Mouse (Mus musculus): ENCODE measurements around the gene Pgpep1. TPM values are rescaled to one million over a fixed set of nuclear protein-coding genes. Genes with fewer than 3 reads are reported as not detected.

The Pgpep1 gene
- total and polyA plus RNA-seq, 3 experiments: 12.3 to 30.0 (median 22.9) TPM

GRCm38 (mm10) chr8:70699834-70700554, 39.8 kb upstream of the Pgpep1 start:
- Histone ChIP-seq H3K9ac (ENCODE audit: insufficient read depth, low read depth) (peak overlapping the region; percentile 99), H3K4me1 (ENCODE audit: control insufficient read depth in 1 of 2, insufficient read depth in 2 of 2) (peaks cover 8 to 47% of the 10 kb centered on the region in 2 experiments), H3K4me3 (replicated peaks in 1 of 3; ENCODE audit: low read depth in 2 of 3, low read length in 2 of 3, poor library complexity in 1 of 3) (peak overlapping the region; percentile 80 to 99 (median 82)), H3K36me3 (replicated peaks in 1 of 2; ENCODE audit: control insufficient read depth in 1 of 2, insufficient read depth in 1 of 2, low read length in 1 of 2) (peaks cover 0 to 31% of the 10 kb centered on the region in 2 experiments), H3K9me3 (replicated peaks; ENCODE audit: low read length) (no peaks in the 10 kb centered on the region), H3K27me3 (replicated peaks) (no peaks in the 10 kb centered on the region), H3K27ac (ENCODE audit: insufficient read depth, low read depth) (peak overlapping the region; percentile 92), H3K79me2 (replicated peaks; ENCODE audit: control insufficient read depth, extremely low read depth, insufficient read depth, poor library complexity, severe bottlenecking) (peaks cover 23% of the 10 kb centered on the region), H3K4me2 (ENCODE audit: insufficient read depth, low read depth, poor library complexity, severe bottlenecking) (no peak overlapping the region)
- peak; percentile 64 for DNase-seq (ENCODE audit: extremely low read depth)
- in situ Hi-C loops (cut with MboI; ENCODE audit: low pct_ligation_motif_present, low pct_unique_long_range_greater_than_20kb, low sequenced_read_pairs) (no loop called here), dilution Hi-C loops (cut with MboI; ENCODE audit: extremely low pct_ligation_motif_present, extremely low pct_unique_long_range_greater_than_20kb, low sequenced_read_pairs) (no loop called here)
- TF ChIP-seq POLR2A (IDR thresholded peaks at IDR 0.05; ENCODE audit: low read depth, low read length) (peak; percentile 39; the same call in 1 of the 2 replicates), MXI1 (IDR thresholded peaks at IDR 0.05; ENCODE audit: low read depth, low read length) (peak; percentile 1; the same call in 1 of the 2 replicates), NRF1 (IDR thresholded peaks at IDR 0.05; ENCODE audit: low read depth, low read length) (peak; percentile 85), CHD1 (IDR thresholded peaks at IDR 0.05; ENCODE audit: low read depth, low read length) (peak; percentile 64; the same call in 1 of the 2 replicates), ETS1 (conservative IDR thresholded peaks at IDR 0.05; ENCODE audit: low read depth, low read length) (no peak), ZNF384 (IDR thresholded peaks at IDR 0.05; ENCODE audit: low read depth, low read length) (no peak)

- Histone ChIP-seq H3K9ac (ENCODE audit: insufficient read depth, low read depth) (peak overlapping the region; percentile 99), H3K27me3 (replicated peaks) (no peaks in the 10 kb centered on the region), H3K4me3 (replicated peaks in 1 of 3; ENCODE audit: low read depth in 2 of 3, low read length in 2 of 3, poor library complexity in 1 of 3) (peak overlapping the region; percentile 80 to 99 (median 82)), H3K36me3 (replicated peaks in 1 of 2; ENCODE audit: control insufficient read depth in 1 of 2, insufficient read depth in 1 of 2, low read length in 1 of 2) (peaks cover 0 to 31% of the 10 kb centered on the region in 2 experiments), H3K79me2 (replicated peaks; ENCODE audit: control insufficient read depth, extremely low read depth, insufficient read depth, poor library complexity, severe bottlenecking) (peaks cover 23% of the 10 kb centered on the region), H3K4me1 (ENCODE audit: control insufficient read depth in 1 of 2, insufficient read depth in 2 of 2) (peaks cover 11 to 53% of the 10 kb centered on the region in 2 experiments), H3K4me2 (ENCODE audit: insufficient read depth, low read depth, poor library complexity, severe bottlenecking) (no peak overlapping the region), H3K9me3 (replicated peaks; ENCODE audit: low read length) (no peaks in the 10 kb centered on the region), H3K27ac (ENCODE audit: insufficient read depth, low read depth) (peak overlapping the region; percentile 92)
- TF ChIP-seq IRF4 (IDR thresholded peaks at IDR 0.05; ENCODE audit: low read depth, low read length) (no peak), UBTF (IDR thresholded peaks at IDR 0.05; ENCODE audit: low read depth, low read length) (peak; percentile 90), SMC3 (IDR thresholded peaks at IDR 0.05; ENCODE audit: low read depth, low read length) (no peak), ELF1 (IDR thresholded peaks at IDR 0.05; ENCODE audit: low read depth, low read length) (peak; percentile 0; the same call in 1 of the 2 replicates), CHD1 (IDR thresholded peaks at IDR 0.05; ENCODE audit: low read depth, low read length) (peak; percentile 49; the same call in 1 of the 2 replicates), HCFC1 (IDR thresholded peaks at IDR 0.05; ENCODE audit: low read depth, low read length) (no peak)
- dilution Hi-C loops (cut with MboI; ENCODE audit: extremely low pct_ligation_motif_present, extremely low pct_unique_long_range_greater_than_20kb, low sequenced_read_pairs): no loop called here
- in situ Hi-C loops (cut with MboI; ENCODE audit: low pct_ligation_motif_present, low pct_unique_long_range_greater_than_20kb, low sequenced_read_pairs): no loop called here
- DNase-seq (ENCODE audit: extremely low read depth): no peak
These were observed 39.1 kb upstream of the Pgpep1 start for GRCm38 (mm10) chr8:70699116-70699833.
